ENCODE assay signal across 14 mouse cellular contexts in the genomic region with DNA sequence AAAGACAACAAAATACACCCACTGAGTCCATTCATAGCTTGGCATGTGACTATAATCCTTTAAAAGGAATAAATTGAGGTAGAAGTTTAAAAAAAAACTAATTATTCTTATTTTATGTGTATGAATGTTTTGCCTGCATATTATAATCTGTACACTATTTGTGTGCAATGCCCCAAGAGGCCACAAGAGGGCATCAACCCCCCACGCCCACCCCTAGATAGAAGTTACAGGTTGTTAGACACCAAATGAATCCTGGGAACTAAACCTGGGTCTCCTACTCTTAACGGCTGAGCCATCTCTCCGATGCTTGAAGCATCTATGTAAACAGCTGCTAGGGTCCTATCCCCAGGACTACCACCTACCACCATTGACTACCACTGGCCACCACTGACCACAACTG. TPM values are rescaled to one million over a fixed set of nuclear protein-coding genes. Genes with fewer than 3 reads are reported as not detected.
A peak's percentile ranks its signal among the peaks of the same experiment; 100 is the strongest.
DNase-seq lines count a peak whose midpoint lies in the region; ATAC-seq and TF ChIP-seq lines count a peak whose summit lies in the region.
"Had no signal": no experiment of that assay in that cellular context is flagged by ENCODE, and none has a peak within 500 bp of the region (broad histone marks: within the 10 kb centered on the region; RNA-seq: fewer than 3 reads in every experiment).

No protein-coding gene starts in this region.

- WGBS in heart, adult 2 months, result 78% methylated on average over 3 of the region's 3 CpGs
- 79% methylated on average over 3 of the region's 3 CpGs for WGBS in lung, postnatal 0 days

- no peak overlapping the region for H3K4me3 ChIP-seq in heart, adult 2 months
- no peak overlapping the region for H3K4me3 ChIP-seq in lung, postnatal 0 days (ENCODE audit: low read depth, low read length)
- H3K4me3 ChIP-seq in CH12.LX (replicated peaks in 1 of 3; ENCODE audit: low read depth in 2 of 3, low read length in 2 of 3, poor library complexity in 1 of 3), result no peak overlapping the region
- no peak overlapping the region for H3K4me3 ChIP-seq in cortical plate, adult 2 months (ENCODE audit: insufficient read depth, low read length)
- H3K4me3 ChIP-seq: embryonic facial prominence, embryonic 12.5 days; heart, embryonic 10.5 days; stomach, embryonic 15.5 days had no signal

- no peak overlapping the region for H3K27ac ChIP-seq in heart, adult 2 months
- H3K27ac ChIP-seq in lung, postnatal 0 days (ENCODE audit: low read length), result no peak overlapping the region
- no peak overlapping the region for H3K27ac ChIP-seq in CH12.LX (ENCODE audit: insufficient read depth, low read depth)
- no peak overlapping the region for H3K27ac ChIP-seq in cortical plate, adult 2 months (ENCODE audit: insufficient read depth, low read length)
- H3K27ac ChIP-seq: embryonic facial prominence, embryonic 12.5 days; heart, embryonic 10.5 days; stomach, embryonic 15.5 days had no signal

- TF ChIP-seq POLR2A in heart, adult 2 months (IDR thresholded peaks at IDR 0.05; ENCODE audit: insufficient read depth, low read depth, low read length), result no peak
- TF ChIP-seq POLR2A in CH12.LX (IDR thresholded peaks at IDR 0.05; ENCODE audit: low read depth, low read length), result no peak
- TF ChIP-seq POLR2A in cortical plate, adult 2 months (IDR thresholded peaks at IDR 0.05; ENCODE audit: extremely low read depth, insufficient read depth, low read length), result no peak

- in situ Hi-C loops in CH12.LX (cut with MboI; ENCODE audit: low pct_ligation_motif_present, low pct_unique_long_range_greater_than_20kb, low sequenced_read_pairs), result no loop called here

- no peak for TF ChIP-seq EP300 in heart, adult 2 months (IDR thresholded peaks at IDR 0.05; ENCODE audit: insufficient read depth, low read depth, low read length)
- TF ChIP-seq EP300 in lung, postnatal 0 days (IDR thresholded peaks at IDR 0.05), result no peak
- TF ChIP-seq EP300 in CH12.LX (IDR thresholded peaks at IDR 0.05; ENCODE audit: low read length), result no peak

- intact Hi-C loops in heart, adult 2 months (cut with DNase I), result loop anchor here (5.0 kb wide), 1 partner anchor 174 kb away; no protein-coding TSS in a partner anchor
- intact Hi-C loops in heart, postnatal 36 days (cut with DNase I), result no loop called here

- dilution Hi-C loops in CH12.LX (cut with MboI; ENCODE audit: extremely low pct_ligation_motif_present, extremely low pct_unique_long_range_greater_than_20kb, low sequenced_read_pairs), result no loop called here

- TF ChIP-seq RAD21 in CH12.LX (IDR thresholded peaks at IDR 0.05; ENCODE audit: low read depth, low read length), result peak; percentile 74

- H3K9ac ChIP-seq in heart, adult 2 months (ENCODE audit: low read depth, low read length), result no peak overlapping the region
- H3K9ac ChIP-seq in lung, postnatal 0 days (replicated peaks; ENCODE audit: low read depth), result no peak overlapping the region
- no peak overlapping the region for H3K9ac ChIP-seq in CH12.LX (ENCODE audit: insufficient read depth, low read depth)
- H3K9ac ChIP-seq: embryonic facial prominence, embryonic 12.5 days; stomach, embryonic 15.5 days had no signal

- no peak for DNase-seq in heart, adult 2 months
- DNase-seq in heart, postnatal 36 days, result no peak
- DNase-seq in lung, postnatal 0 days (ENCODE audit: low spot score), result no peak
- no peak for DNase-seq in lung, postnatal 4 days
- peak; percentile 34 for DNase-seq in CH12.LX (ENCODE audit: extremely low read depth)
- no peak for DNase-seq in natural killer cell, adult 2 months (ENCODE audit: low spot score in 2 of 2)
- DNase-seq in cerebellum, adult 11 months, result no peak
- DNase-seq: kidney, adult 8-10 months; lung, postnatal 10 days had no signal

- no peak overlapping the region for H3K4me2 ChIP-seq in lung, postnatal 0 days (replicated peaks; ENCODE audit: low read depth, low read length)
- H3K4me2 ChIP-seq in CH12.LX (ENCODE audit: insufficient read depth, low read depth, poor library complexity, severe bottlenecking), result no peak overlapping the region
- H3K4me2 ChIP-seq: embryonic facial prominence, embryonic 12.5 days; stomach, embryonic 15.5 days had no signal

- H3K36me3 ChIP-seq in heart, adult 2 months (ENCODE audit: control insufficient read depth, insufficient read depth, low read length), result no peaks in the 10 kb centered on the region
- H3K36me3 ChIP-seq in lung, postnatal 0 days (ENCODE audit: insufficient read depth, low read length), result no peaks in the 10 kb centered on the region
- no peaks in the 10 kb centered on the region for H3K36me3 ChIP-seq in CH12.LX (replicated peaks in 1 of 2; ENCODE audit: control insufficient read depth in 1 of 2, insufficient read depth in 1 of 2, low read length in 1 of 2)
- H3K36me3 ChIP-seq: embryonic facial prominence, embryonic 12.5 days; heart, embryonic 10.5 days; stomach, embryonic 15.5 days had no signal

- no peak for ATAC-seq in lung, postnatal 0 days

- no peaks in the 10 kb centered on the region for H3K4me1 ChIP-seq in heart, adult 2 months (ENCODE audit: control insufficient read depth, insufficient read depth, low read length)
- H3K4me1 ChIP-seq in lung, postnatal 0 days (ENCODE audit: insufficient read depth, low read depth, low read length), result no peaks in the 10 kb centered on the region
- no peaks in the 10 kb centered on the region; a peak in 1 of 4 replicates for H3K4me1 ChIP-seq in CH12.LX (ENCODE audit: control insufficient read depth in 1 of 2, insufficient read depth in 2 of 2)
- no peaks in the 10 kb centered on the region; the same call in 1 of the 2 replicates for H3K4me1 ChIP-seq in cortical plate, adult 2 months (ENCODE audit: control insufficient read depth, insufficient read depth, low read length)
- H3K4me1 ChIP-seq: embryonic facial prominence, embryonic 12.5 days; heart, embryonic 10.5 days; stomach, embryonic 15.5 days had no signal

- no peaks in the 10 kb centered on the region for H3K79me2 ChIP-seq in heart, adult 2 months (replicated peaks; ENCODE audit: control insufficient read depth, insufficient read depth, low read length)
- no peaks in the 10 kb centered on the region for H3K79me2 ChIP-seq in CH12.LX (replicated peaks; ENCODE audit: control insufficient read depth, extremely low read depth, insufficient read depth, poor library complexity, severe bottlenecking)

- H3K27me3 ChIP-seq in heart, adult 2 months (ENCODE audit: control insufficient read depth, insufficient read depth, low read length), result no peaks in the 10 kb centered on the region
- H3K27me3 ChIP-seq in lung, postnatal 0 days (replicated peaks; ENCODE audit: insufficient read depth, low read length), result no peaks in the 10 kb centered on the region
- no peaks in the 10 kb centered on the region for H3K27me3 ChIP-seq in CH12.LX (replicated peaks)
- H3K27me3 ChIP-seq: embryonic facial prominence, embryonic 12.5 days; stomach, embryonic 15.5 days had no signal

- TF ChIP-seq CTCF in heart, adult 2 months (IDR thresholded peaks at IDR 0.05), result peak; percentile 46
- TF ChIP-seq CTCF in lung, postnatal 0 days (IDR thresholded peaks at IDR 0.05), result peak; percentile 42
- peak; percentile 57 to 75; a peak in 3 of 4 replicates for TF ChIP-seq CTCF in CH12.LX (conservative IDR thresholded peaks at IDR 0.05 in 1 of 2, IDR thresholded peaks at IDR 0.05 in 1 of 2; ENCODE audit: low read depth in 2 of 2, low read length in 2 of 2)
- TF ChIP-seq CTCF in cortical plate, adult 2 months (IDR thresholded peaks at IDR 0.05; ENCODE audit: extremely low read depth, insufficient read depth, low read length), result 0 out of 2 replicates have a peak, but pooled peaks have one; percentile 17

- H3K9me3 ChIP-seq in lung, postnatal 0 days (ENCODE audit: low read length), result no peaks in the 10 kb centered on the region
- H3K9me3 ChIP-seq in CH12.LX (replicated peaks; ENCODE audit: low read length), result no peaks in the 10 kb centered on the region
- H3K9me3 ChIP-seq: embryonic facial prominence, embryonic 12.5 days; heart, embryonic 10.5 days; stomach, embryonic 15.5 days had no signal

TF ChIP-seq in CH12.LX, 34 proteins besides CTCF, POLR2A, EP300 and RAD21:
- TF ChIP-seq UBTF (IDR thresholded peaks at IDR 0.05; ENCODE audit: low read depth, low read length) (no peak), PAX5 (IDR thresholded peaks at IDR 0.05; ENCODE audit: low read length) (no peak), SMC3 (IDR thresholded peaks at IDR 0.05; ENCODE audit: low read depth, low read length) (peak; percentile 70), MAFK (IDR thresholded peaks at IDR 0.05; ENCODE audit: insufficient replicate concordance, low read length) (no peak), NELFE (IDR thresholded peaks at IDR 0.05; ENCODE audit: low read depth, low read length) (0 out of 2 replicates have a peak, but pooled peaks have one; percentile 29), KAT2A (IDR thresholded peaks at IDR 0.05; ENCODE audit: insufficient replicate concordance, low read length) (no peak), CHD1 (IDR thresholded peaks at IDR 0.05; ENCODE audit: low read depth, low read length) (no peak), MEF2A (IDR thresholded peaks at IDR 0.05; ENCODE audit: borderline replicate concordance, low read depth, low read length) (no peak), HCFC1 (IDR thresholded peaks at IDR 0.05; ENCODE audit: low read depth, low read length) (no peak), ZC3H11A (IDR thresholded peaks at IDR 0.05; ENCODE audit: low read depth, low read length) (no peak)

RNA-seq across cellular contexts. Expression of gene Kcnk12, which starts 24.6 kb away (rescaled TPM):
- total RNA-seq in heart, adult 2 months (2021), result not detected
- 0.18 TPM in 1 of 2 replicates, not detected in the other for polyA plus RNA-seq in heart, adult 2 months (2012; rRNA removed)
- not detected for total RNA-seq in heart, postnatal 36 days (2021)
- 0.81 and 0.83 TPM in 2 replicates for polyA plus RNA-seq in lung, postnatal 0 days (2015; fragmentation: Nextera tagmentation; extraction: Ambion mirVana)
- total RNA-seq in CH12.LX (2012; rRNA removed) (not detected in 2 replicates), CH12.LX (2014; rRNA removed) (not detected in 2 replicates)
- not detected in 2 replicates for polyA plus RNA-seq in CH12.LX (2012; ENCODE audit: insufficient read length, low read depth)
- 14.3 and 16.2 TPM in 2 replicates for polyA plus RNA-seq in cortical plate, adult 2 months (2012; rRNA removed)
- total RNA-seq: neutrophil, adult 5-6 weeks had no signal
